Mouse (Mus musculus) retina, postnatal 7 days (tissue): Measurements from ENCODE around the gene Tfap2e.
A peak's percentile ranks its signal among the peaks of the same experiment; 100 is the strongest.

Experiments used
- DNase-seq: peaks from one replicate; pipeline ENCODE4 v3.0.0-alpha.2; 2012; ENCODE audit warnings: low read depth, low spot score

Gene Tfap2e

GRCm38 (mm10) chr4:126706630-126707438 is 29.2 kb downstream of the Tfap2e start:
- no peak for DNase-seq

DNA sequence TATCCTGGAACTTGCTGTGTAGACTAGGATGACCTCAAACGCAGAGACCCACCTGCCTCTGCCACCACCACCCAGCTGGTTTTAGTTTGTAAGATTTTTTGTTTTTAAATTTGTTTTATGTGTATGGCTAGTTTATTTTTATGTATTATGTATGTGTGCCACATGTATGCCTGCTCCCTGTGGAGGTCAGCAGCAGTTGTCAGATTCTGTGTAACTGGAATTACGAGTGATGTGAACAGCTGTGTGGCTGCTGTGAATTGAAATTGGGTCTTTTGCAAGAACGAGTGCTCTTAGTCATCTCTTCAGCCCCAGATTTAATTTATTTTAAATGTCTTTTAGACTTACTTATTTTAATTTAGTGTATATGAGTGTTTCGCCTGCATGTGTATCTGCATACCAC is 39.1 kb downstream of the Tfap2e start:
- no peak for DNase-seq

GRCm38 (mm10) chr4:126693021-126693420 is 43.0 kb downstream of the Tfap2e start:
- DNase-seq = no peak

DNA sequence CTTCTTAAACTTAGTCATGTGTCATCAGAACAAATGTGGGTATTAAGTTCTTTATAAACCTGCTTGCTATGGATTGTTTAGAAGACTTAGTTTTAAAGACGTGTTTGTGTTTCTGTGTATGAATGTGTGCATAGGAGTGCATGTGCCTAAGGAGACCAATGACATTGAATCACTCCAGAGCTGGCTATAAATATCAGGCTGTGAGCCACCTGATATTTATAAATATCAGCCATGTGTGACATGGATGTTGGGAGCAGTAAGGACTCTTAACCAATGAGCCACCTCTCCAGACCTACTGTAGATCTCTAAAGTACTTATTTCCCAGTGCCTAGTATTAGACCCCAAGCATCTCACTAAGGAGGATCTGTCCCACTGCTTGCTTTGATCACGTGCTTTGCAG is 46.6 kb downstream of the Tfap2e start:
- no peak for DNase-seq

- DNase-seq = no peak
Observed at GRCm38 (mm10) chr4:126683084-126683483, 53.0 kb downstream of the Tfap2e start.

DNA sequence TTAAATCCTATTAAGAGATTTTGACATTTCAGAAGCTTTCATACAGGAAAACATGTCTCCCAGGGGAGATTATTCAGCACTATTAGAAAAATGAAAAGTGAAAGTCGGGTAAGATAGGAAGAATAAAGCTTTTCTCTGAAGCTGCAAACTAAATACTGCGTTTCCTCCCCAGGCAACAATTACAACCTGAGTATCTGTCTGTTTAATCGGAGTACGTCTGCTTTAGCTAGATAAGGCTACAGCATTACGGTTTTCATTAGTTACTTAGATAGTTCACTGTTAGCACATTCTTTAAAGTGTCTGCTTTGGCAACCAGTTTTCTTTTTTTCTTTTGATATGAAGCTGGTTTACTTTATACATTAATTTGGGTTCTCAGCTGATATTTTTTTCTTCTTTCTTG is 53.7 kb downstream of the Tfap2e start:
- DNase-seq = no peak

- peak; percentile 98 for DNase-seq
Observed at GRCm38 (mm10) chr4:126677054-126678003, 58.7 kb downstream of the Tfap2e start, which contains the start of gene Psmb2. TSS of gene Psmb2 (plus strand) at chr4:126677630.

GRCm38 (mm10) chr4:126667075-126667474 is 69.0 kb downstream of the Tfap2e start:
- no peak for DNase-seq
